Mouse (Mus musculus) liver, embryonic 14.5 days (tissue): ENCODE measurements around the gene Inpp5f.

Source experiments
- CTCF ChIP-seq: IDR thresholded peaks from 2 replicates; pipeline ENCODE4 v1.5.1; 2016; ENCODE audit warnings: antibody characterized with exemption, low read depth, control low read depth
- EP300 ChIP-seq: IDR thresholded peaks from 2 replicates; pipeline ENCODE4 v1.6.1; 2016; ENCODE audit warnings: antibody characterized with exemption, low read depth

DNA sequence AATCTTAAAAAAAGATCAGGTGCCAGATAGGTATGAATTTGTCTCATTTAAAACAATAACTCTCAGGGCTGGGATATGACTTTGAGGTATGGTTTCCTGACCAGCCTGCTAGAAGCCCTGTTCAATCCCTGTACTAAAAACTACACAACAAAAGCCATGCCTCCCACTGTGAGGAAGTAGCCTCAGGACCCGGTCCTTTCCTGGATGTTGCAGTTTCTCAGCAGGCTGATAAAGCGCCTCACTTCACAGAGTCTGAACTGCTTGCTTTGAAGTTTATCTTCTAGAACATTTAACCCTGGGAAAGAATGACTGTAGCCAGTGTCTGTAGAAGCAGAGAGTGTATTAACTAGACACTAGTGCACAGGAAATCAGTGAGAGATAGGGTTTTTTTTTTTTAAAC is 57.7 kb downstream of the Inpp5f start:
- TF ChIP-seq CTCF (no peak), EP300 (no peak)
